Mouse (Mus musculus) megakaryocyte, embryonic 14.5 days (primary cell): ENCODE data around the gene Apol8.

Experiments used
- FLI1 ChIP-seq: IDR thresholded peaks from 2 replicates; pipeline ENCODE4 v1.6.1; 2012; ENCODE audit warnings: low read length, inconsistent platforms, mixed read lengths
- GATA1 ChIP-seq: IDR thresholded peaks from 3 replicates; pipeline ENCODE4 v1.6.1; 2012; ENCODE audit warnings: mixed read lengths, low read length, inconsistent platforms, borderline replicate concordance

- TF ChIP-seq GATA1 = no peak
- TF ChIP-seq FLI1 = no peak
Observed at GRCm38 (mm10) chr15:77796409-77797035, 39.7 kb upstream of the Apol8 start.
